Mouse (Mus musculus): ENCODE data around the gene Mfap5.
"Not testable (repeated sequence)": the region's sequence is repeated elsewhere in the genome, so short reads cannot be mapped to it uniquely, and the experiment has no call there.

Gene Mfap5

GRCm38 (mm10) chr6:122505545-122505944, at the start of gene Mfap5:
TSS of gene Mfap5 (plus strand) at chr6:122505845.
- no peak for DNase-seq (ENCODE audit: low read depth)

- no peak for DNase-seq (ENCODE audit: low read depth)
Measured at GRCm38 (mm10) chr6:122458946-122459693, 46.5 kb upstream of the Mfap5 start.

GRCm38 (mm10) chr6:122466092-122466713, 39.4 kb upstream of the Mfap5 start:
- DNase-seq (ENCODE audit: low read depth) = no peak

GRCm38 (mm10) chr6:122469030-122469640, 36.5 kb upstream of the Mfap5 start:
- no peak for DNase-seq (ENCODE audit: low read depth)

- no peak for DNase-seq (ENCODE audit: low read depth)
Measured at GRCm38 (mm10) chr6:122470240-122470639, 35.4 kb upstream of the Mfap5 start.

GRCm38 (mm10) chr6:122471461-122471860, 34.2 kb upstream of the Mfap5 start:
- DNase-seq (ENCODE audit: low read depth) = not testable (repeated sequence)

GRCm38 (mm10) chr6:122478062-122478461, 27.6 kb upstream of the Mfap5 start:
- no peak for DNase-seq (ENCODE audit: low read depth)

GRCm38 (mm10) chr6:122485401-122486296, 20.0 kb upstream of the Mfap5 start:
- DNase-seq (ENCODE audit: low read depth) = peak; percentile 25

GRCm38 (mm10) chr6:122486297-122487117, 19.1 kb upstream of the Mfap5 start:
- peak; percentile 46 for DNase-seq (ENCODE audit: low read depth)

- no peak for DNase-seq (ENCODE audit: low read depth)
Measured at GRCm38 (mm10) chr6:122490929-122491512, 14.6 kb upstream of the Mfap5 start.

- DNase-seq (ENCODE audit: low read depth) = peak; percentile 67
Measured at GRCm38 (mm10) chr6:122491557-122491956, 14.1 kb upstream of the Mfap5 start.

GRCm38 (mm10) chr6:122492479-122492878, 13.2 kb upstream of the Mfap5 start:
- DNase-seq (ENCODE audit: low read depth) = no peak

- peak; percentile 9 for DNase-seq (ENCODE audit: low read depth)
Measured at GRCm38 (mm10) chr6:122493799-122494472, 11.7 kb upstream of the Mfap5 start.

- no peak for DNase-seq (ENCODE audit: low read depth)
Measured at GRCm38 (mm10) chr6:122495082-122495881, 10.4 kb upstream of the Mfap5 start.

- peak; percentile 70 for DNase-seq (ENCODE audit: low read depth)
Measured at GRCm38 (mm10) chr6:122496501-122496900, 9.1 kb upstream of the Mfap5 start.

GRCm38 (mm10) chr6:122498661-122499060, 7.0 kb upstream of the Mfap5 start, which contains the start of gene Rimklb:
TSS of gene Rimklb (minus strand) at chr6:122498761.
- no peak for DNase-seq (ENCODE audit: low read depth)

- no peak for DNase-seq (ENCODE audit: low read depth)
Measured at GRCm38 (mm10) chr6:122505041-122505440, 604 bp upstream of the Mfap5 start.

GRCm38 (mm10) chr6:122508494-122508893, 2.8 kb downstream of the Mfap5 start:
- no peak for DNase-seq (ENCODE audit: low read depth)
